Mouse (Mus musculus) midbrain, postnatal 0 days (tissue): ENCODE measurements around the gene Ak2. TPM values are rescaled to one million over a fixed set of nuclear protein-coding genes. Genes with fewer than 3 reads are reported as not detected.

Experiments used
- ATAC-seq: fragments of 200-750 bp; cut with Nextera tagmentation; 2 replicates; pipeline ENCODE4 v1.8.0; 2017; ENCODE audit warnings: moderate number of reproducible peaks, mild to moderate bottlenecking, moderate TSS enrichment, moderate library complexity; ENCODE audit not compliant: low FRiP score
- DNase-seq: peaks from one replicate; pipeline ENCODE4 v3.0.0-alpha.2; 2015; ENCODE audit warnings: low spot score
- H3K27ac ChIP-seq: fragments of 300-500 bp; sonication (generic); 2 replicates; pipeline ENCODE4 v1.5.1; 2014; ENCODE audit warnings: low read depth, mild to moderate bottlenecking, low read length, mixed read lengths
- H3K27me3 ChIP-seq: fragments of 300-500 bp; sonication (generic); 2 replicates; pipeline ENCODE4 v1.6.1; 2014; ENCODE audit warnings: low read length, control low read depth, mixed read lengths; ENCODE audit not compliant: insufficient read depth
- H3K36me3 ChIP-seq: fragments of 300-500 bp; sonication (generic); 2 replicates; pipeline ENCODE4 v1.6.1; 2014; ENCODE audit warnings: low read length, control low read depth, mixed read lengths; ENCODE audit not compliant: insufficient read depth
- H3K4me1 ChIP-seq: fragments of 300-500 bp; sonication (generic); 2 replicates; pipeline ENCODE4 v1.6.1; 2014; ENCODE audit warnings: mild to moderate bottlenecking, control low read depth, antibody characterized with exemption, low read length, mixed read lengths; ENCODE audit not compliant: insufficient read depth
- H3K4me2 ChIP-seq: fragments of 300-500 bp; sonication (generic); 2 replicates; pipeline ENCODE4 v1.6.1; 2014; ENCODE audit warnings: low read depth, mild to moderate bottlenecking, low read length, mixed read lengths; ENCODE audit not compliant: poor library complexity, severe bottlenecking
- H3K4me3 ChIP-seq: fragments of 300-500 bp; sonication (generic); 2 replicates; pipeline ENCODE4 v1.5.1; 2014; ENCODE audit warnings: low read depth, mild to moderate bottlenecking, low read length, moderate library complexity
- H3K9ac ChIP-seq: fragments of 300-500 bp; sonication (generic); replicated peaks from 2 replicates; pipeline ENCODE4 v1.6.1; 2014; ENCODE audit warnings: mild to moderate bottlenecking, low read length, moderate library complexity, mixed read lengths; ENCODE audit not compliant: poor library complexity, severe bottlenecking
- H3K9me3 ChIP-seq: fragments of 300-500 bp; sonication (generic); 2 replicates; pipeline ENCODE4 v1.6.1; 2016; ENCODE audit warnings: low read length, control low read depth
- CTCF ChIP-seq: IDR thresholded peaks from 2 replicates; pipeline ENCODE4 v1.5.1; 2016; ENCODE audit warnings: antibody characterized with exemption, mild to moderate bottlenecking
- WGBS: fragments of 180-500 bp; shearing (Covaris S2); extraction: QIAGEN DNeasy Blood & Tissue Kit; methylation state at CpG from one replicate; pipeline ENCODE4 v1.1.7; 2014; 5-methylcytosine and 5-hydroxymethylcytosine counted together
- polyA plus RNA-seq: library from polyadenylated mRNA; unstranded; fragments of >200 nt; fragmentation: Nextera tagmentation; extraction: Ambion mirVana; gene quantifications from 2 replicates; pipeline ENCODE4 v1.2.1, GENCODE M21; 2015
- total RNA-seq: library from RNA; depleted of rRNA; stranded (reverse); fragments of >200 nt; gene quantifications from 2 replicates; pipeline ENCODE4 v1.2.3, GENCODE M21; 2014

Ak2 gene
- total and polyA plus RNA-seq, 2 experiments from 2014 or later = 31.0 to 67.1 TPM

DNA sequence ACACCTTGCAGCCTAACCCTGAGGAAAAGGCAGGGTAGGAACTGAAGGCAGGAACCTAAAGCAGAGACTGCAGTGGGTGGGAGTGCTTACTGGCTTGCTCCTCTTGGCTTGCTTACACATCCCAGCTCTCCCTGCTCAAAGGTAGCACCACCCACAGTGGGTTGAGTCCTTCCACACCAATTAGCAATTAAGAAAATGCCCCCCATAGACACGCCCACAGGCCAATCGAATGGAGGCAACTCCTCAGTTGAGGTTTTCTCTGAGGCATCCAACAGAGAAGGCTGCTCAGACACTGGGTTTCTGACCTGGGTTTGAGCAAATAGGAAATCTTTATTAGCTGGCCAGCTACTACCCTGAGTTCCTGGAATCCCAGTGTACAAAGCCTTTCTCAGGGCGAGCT is 2.8 kb upstream of the Ak2 start:
- no peak overlapping the region for H3K4me2 ChIP-seq
- H3K9me3 ChIP-seq = no peaks in the 10 kb centered on the region
- no peak overlapping the region for H3K4me3 ChIP-seq
- H3K9ac ChIP-seq = no peak overlapping the region
- 44% methylated on average over 3 of the region's 3 CpGs for WGBS
- H3K27ac ChIP-seq = no peak overlapping the region
- ATAC-seq (no peak), DNase-seq (no peak)
- H3K27me3 ChIP-seq = no peaks in the 10 kb centered on the region
- peaks cover 2% of the 10 kb centered on the region for H3K4me1 ChIP-seq
- H3K36me3 ChIP-seq = no peaks in the 10 kb centered on the region
- TF ChIP-seq CTCF = no peak

DNA sequence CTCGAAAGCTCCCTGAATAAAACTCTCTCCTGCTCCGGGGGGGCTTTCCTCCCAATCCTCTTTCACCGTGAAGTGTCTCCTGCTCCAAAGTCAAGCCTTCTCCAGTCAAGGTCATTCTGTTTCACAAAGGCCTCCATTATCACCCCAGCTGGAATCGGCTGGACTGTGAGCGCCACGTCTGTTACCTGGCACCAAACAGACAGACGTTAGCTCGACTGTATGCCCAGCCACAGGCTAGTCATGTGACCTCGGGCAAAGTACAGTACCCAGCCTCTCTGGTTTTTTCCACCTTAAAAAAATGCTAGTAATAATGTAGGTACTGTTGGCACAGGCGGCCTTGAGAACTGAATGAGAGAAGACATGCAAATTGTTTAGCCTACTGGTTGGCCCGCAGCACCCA is 2.1 kb upstream of the Ak2 start:
- no peak overlapping the region for H3K27ac ChIP-seq
- no peak overlapping the region for H3K4me2 ChIP-seq
- WGBS = 47% methylated on average over 11 of the region's 11 CpGs
- no peak for TF ChIP-seq CTCF
- no peaks in the 10 kb centered on the region for H3K9me3 ChIP-seq
- no peak overlapping the region for H3K4me3 ChIP-seq
- peaks cover 8% of the 10 kb centered on the region for H3K4me1 ChIP-seq
- H3K9ac ChIP-seq = no peak overlapping the region
- no peak for ATAC-seq
- no peak for DNase-seq
- no peaks in the 10 kb centered on the region for H3K27me3 ChIP-seq
- H3K36me3 ChIP-seq = no peaks in the 10 kb centered on the region

DNA sequence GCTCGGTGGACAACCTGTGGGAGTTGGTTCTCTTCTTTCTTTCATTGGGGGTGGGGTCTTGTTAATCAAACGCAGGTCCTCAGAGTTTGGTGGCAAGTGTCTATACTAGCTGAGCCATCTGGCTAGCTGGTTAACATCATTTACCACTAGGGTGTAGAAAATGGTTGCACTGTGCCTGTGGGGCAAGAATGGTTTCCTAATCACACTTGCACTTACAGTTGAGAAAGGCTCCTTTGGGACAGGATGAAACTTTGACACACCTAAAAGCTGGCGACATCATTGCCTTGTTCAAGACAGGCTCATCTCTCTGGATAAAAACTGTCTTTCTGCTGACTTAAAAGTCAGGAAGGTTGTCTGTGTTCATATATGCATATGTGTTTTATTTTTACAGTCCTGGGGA is 418 bp downstream of the Ak2 start:
- Histone ChIP-seq H3K4me1 (peaks cover 8% of the 10 kb centered on the region), H3K4me3 (no peak overlapping the region), H3K27me3 (no peaks in the 10 kb centered on the region), H3K9ac (no peak overlapping the region), H3K9me3 (no peaks in the 10 kb centered on the region), H3K36me3 (no peaks in the 10 kb centered on the region), H3K27ac (no peak overlapping the region), H3K4me2 (no peak overlapping the region)
- no peak for TF ChIP-seq CTCF
- WGBS = 99% methylated on average over 3 of the region's 3 CpGs
- DNase-seq (no peak), ATAC-seq (no peak)

DNA sequence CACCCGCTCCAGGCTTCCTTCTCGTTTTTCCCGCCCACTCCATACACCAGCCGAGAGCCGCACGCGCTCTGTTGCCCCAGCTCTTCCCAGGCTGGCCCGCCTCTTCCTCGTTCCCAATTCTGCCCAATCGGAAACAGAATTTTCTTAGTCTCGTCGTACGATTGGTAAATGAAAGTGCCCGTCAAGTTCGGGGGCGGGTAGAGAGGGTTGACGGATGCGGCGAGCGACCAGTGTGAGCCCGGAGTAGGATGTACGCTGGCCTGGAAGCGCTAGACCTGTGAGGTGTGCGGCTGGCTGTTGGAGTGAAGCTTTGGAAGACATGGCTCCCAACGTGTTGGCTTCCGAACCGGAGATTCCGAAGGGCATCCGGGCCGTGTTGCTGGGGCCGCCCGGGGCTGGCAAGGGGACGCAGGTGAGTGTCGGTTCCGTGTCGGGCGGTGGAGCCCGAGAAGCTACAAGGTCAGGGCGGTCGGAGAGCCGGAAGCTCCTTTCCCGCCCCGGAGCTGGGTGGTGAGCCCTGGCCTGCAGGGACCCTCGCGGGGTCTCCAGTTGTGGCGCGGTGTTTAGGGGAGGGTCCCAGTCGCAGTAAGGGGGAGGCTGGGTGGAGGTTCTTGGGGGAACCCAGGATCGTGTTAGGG is 1.4 kb downstream of the Ak2 start:
- Histone ChIP-seq H3K27me3 (no peaks in the 10 kb centered on the region), H3K27ac (peak overlapping the region; percentile 84), H3K9me3 (no peaks in the 10 kb centered on the region), H3K9ac (peak overlapping the region; percentile 84), H3K4me3 (peak overlapping the region; percentile 87), H3K4me2 (peak overlapping the region; percentile 84), H3K4me1 (peaks cover 8% of the 10 kb centered on the region), H3K36me3 (no peaks in the 10 kb centered on the region)
- no peak for TF ChIP-seq CTCF
- ATAC-seq = peak; percentile 99
- WGBS = under 1% methylated on average over 49 of the region's 49 CpGs
- DNase-seq = peak; percentile 97

DNA sequence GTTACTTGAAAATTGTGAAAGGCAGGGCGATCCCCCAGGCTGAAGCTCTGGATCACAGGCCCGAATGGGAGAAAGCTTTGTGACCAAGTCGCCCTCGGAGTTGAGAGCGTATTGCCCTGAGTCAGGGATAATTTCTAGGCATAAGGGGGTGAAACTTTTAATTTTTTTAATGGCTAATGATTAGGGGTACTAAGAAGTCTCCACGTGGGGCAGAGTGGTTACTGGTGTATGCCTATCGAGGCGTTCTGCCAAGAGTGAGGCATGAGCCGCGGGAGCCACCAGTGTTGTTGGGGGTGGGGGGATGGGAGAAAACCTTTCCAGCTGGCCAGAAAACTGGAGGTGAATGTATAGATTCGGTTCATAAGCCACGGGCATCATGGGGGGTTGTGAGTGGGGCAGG is 1.9 kb downstream of the Ak2 start:
- Histone ChIP-seq H3K4me1 (peaks cover 8% of the 10 kb centered on the region), H3K27ac (peak overlapping the region; percentile 84; the same call in 1 of the 2 replicates)
- no peak for TF ChIP-seq CTCF

DNA sequence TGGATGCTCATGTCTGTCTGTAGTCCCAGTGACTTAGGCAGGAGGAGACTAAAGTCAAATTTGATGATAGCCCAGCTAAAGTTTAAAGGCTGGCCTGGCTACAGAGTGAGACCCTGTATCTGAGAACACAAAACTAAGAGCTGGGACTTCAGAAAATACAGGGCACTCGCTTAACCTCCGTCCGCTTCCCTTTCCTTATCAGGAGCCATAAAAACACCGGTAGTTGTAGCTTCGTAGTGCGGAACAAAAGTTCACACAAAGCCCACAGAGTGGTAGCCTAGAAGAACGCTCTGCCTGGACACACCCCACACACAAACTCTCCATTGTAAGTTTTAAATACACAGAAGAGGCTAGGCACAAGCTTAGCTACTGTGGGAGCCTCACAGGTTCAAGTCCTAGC is 3.5 kb downstream of the Ak2 start:
- Histone ChIP-seq H3K4me1 (peaks cover 8% of the 10 kb centered on the region), H3K27ac (no peak overlapping the region), H3K36me3 (peaks cover 12% of the 10 kb centered on the region), H3K9ac (no peak overlapping the region), H3K27me3 (no peaks in the 10 kb centered on the region), H3K9me3 (no peaks in the 10 kb centered on the region), H3K4me3 (no peak overlapping the region), H3K4me2 (no peak overlapping the region)
- DNase-seq (no peak), ATAC-seq (no peak)
- 93% methylated on average over 7 of the region's 7 CpGs for WGBS
- no peak for TF ChIP-seq CTCF

More for the DNA sequence above, 1.9 kb downstream of the Ak2 start:
- peak; percentile 38 for DNase-seq
- 0% methylated on average over 12 of the region's 12 CpGs for WGBS
- Histone ChIP-seq H3K36me3 (no peaks in the 10 kb centered on the region), H3K9me3 (no peaks in the 10 kb centered on the region), H3K4me2 (peak overlapping the region; percentile 84), H3K27me3 (no peaks in the 10 kb centered on the region), H3K9ac (peak overlapping the region; percentile 84), H3K4me3 (peak overlapping the region; percentile 87)
- ATAC-seq = peak; percentile 12; the same call in 1 of the 2 replicates
